Mouse (Mus musculus) E14TG2a.4 (cell line): ENCODE results near the gene Tmem247.

Source experiments
- H3K27me3 ChIP-seq: 2 replicates; pipeline ENCODE4 v1.6.1; 2014; ENCODE audit warnings: low read length, control low read depth; ENCODE audit not compliant: insufficient read depth
- H3K36me3 ChIP-seq: 2 replicates; pipeline ENCODE4 v1.6.1; 2014; ENCODE audit warnings: low read length, control low read depth; ENCODE audit not compliant: insufficient read depth
- H3K4me1 ChIP-seq: replicated peaks from 2 replicates; pipeline ENCODE4 v1.6.1; 2014; ENCODE audit warnings: low read depth, low read length, control low read depth
- H3K4me3 ChIP-seq: replicated peaks from 2 replicates; pipeline ENCODE4 v1.5.1; 2014; ENCODE audit warnings: mild to moderate bottlenecking, low read length
- H3K9me3 ChIP-seq: 2 replicates; pipeline ENCODE4 v1.6.1; 2014; ENCODE audit warnings: low read length, control low read depth
- CTCF ChIP-seq: conservative IDR thresholded peaks from 2 replicates; pipeline ENCODE4 v1.5.1; 2014; ENCODE audit warnings: low read length
- NANOG ChIP-seq: IDR thresholded peaks from 2 replicates; pipeline ENCODE4 v1.6.1; 2014; ENCODE audit warnings: borderline replicate concordance, low read length, mixed read lengths
- POU5F1 ChIP-seq: IDR thresholded peaks from 2 replicates; pipeline ENCODE4 v1.6.1; 2014; ENCODE audit warnings: low read length, borderline replicate concordance

The Tmem247 gene

GRCm38 (mm10) chr17:86968581-86968980, 51.4 kb downstream of the Tmem247 start:
- TF ChIP-seq CTCF (no peak), POU5F1 (no peak), NANOG (no peak)
- no peaks in the 10 kb centered on the region for H3K27me3 ChIP-seq
- H3K9me3 ChIP-seq = no peaks in the 10 kb centered on the region
- H3K4me1 ChIP-seq = peaks cover 53% of the 10 kb centered on the region
- H3K36me3 ChIP-seq = peaks cover 35% of the 10 kb centered on the region
- H3K4me3 ChIP-seq = no peak overlapping the region

GRCm38 (mm10) chr17:86969582-86969981, 52.4 kb downstream of the Tmem247 start:
- peaks cover 42% of the 10 kb centered on the region for H3K36me3 ChIP-seq
- no peak for TF ChIP-seq POU5F1
- TF ChIP-seq CTCF = no peak
- TF ChIP-seq NANOG = no peak

GRCm38 (mm10) chr17:86970026-86970750, 53.0 kb downstream of the Tmem247 start:
- TF ChIP-seq CTCF = no peak
- no peak for TF ChIP-seq POU5F1
- TF ChIP-seq NANOG = no peak
- Histone ChIP-seq H3K4me3 (no peak overlapping the region), H3K27me3 (no peaks in the 10 kb centered on the region), H3K4me1 (peaks cover 42% of the 10 kb centered on the region), H3K9me3 (no peaks in the 10 kb centered on the region), H3K36me3 (peaks cover 45% of the 10 kb centered on the region)

More at GRCm38 (mm10) chr17:86969582-86969981, 52.4 kb downstream of the Tmem247 start:
- Histone ChIP-seq H3K27me3 (no peaks in the 10 kb centered on the region), H3K4me3 (no peak overlapping the region), H3K9me3 (no peaks in the 10 kb centered on the region), H3K4me1 (peaks cover 45% of the 10 kb centered on the region)

GRCm38 (mm10) chr17:86971036-86971435, 53.9 kb downstream of the Tmem247 start:
- Histone ChIP-seq H3K9me3 (no peaks in the 10 kb centered on the region), H3K36me3 (peaks cover 45% of the 10 kb centered on the region), H3K27me3 (no peaks in the 10 kb centered on the region), H3K4me1 (peaks cover 46% of the 10 kb centered on the region), H3K4me3 (no peak overlapping the region)
- TF ChIP-seq POU5F1 = no peak
- TF ChIP-seq NANOG = no peak
- no peak for TF ChIP-seq CTCF

GRCm38 (mm10) chr17:86971860-86972259, 54.7 kb downstream of the Tmem247 start:
- Histone ChIP-seq H3K9me3 (no peaks in the 10 kb centered on the region), H3K4me3 (no peak overlapping the region), H3K36me3 (peaks cover 45% of the 10 kb centered on the region), H3K27me3 (no peaks in the 10 kb centered on the region), H3K4me1 (peaks cover 54% of the 10 kb centered on the region)
- TF ChIP-seq POU5F1 = no peak
- TF ChIP-seq NANOG = no peak
- no peak for TF ChIP-seq CTCF
